Mouse (Mus musculus): ENCODE measurements around the gene Cdh13. TPM values are rescaled to one million over a fixed set of nuclear protein-coding genes. Genes with fewer than 3 reads are reported as not detected.

Cdh13 gene
- polyA plus RNA-seq, 1 experiment from 2014 or later, result 0.53 TPM

GRCm38 (mm10) chr8:118713596-118713995 lies 430.1 kb downstream of the Cdh13 start:
- Histone ChIP-seq H3K27me3 (ENCODE audit: insufficient read depth, low read length) (no peaks in the 10 kb centered on the region), H3K27ac (ENCODE audit: low read depth) (no peak overlapping the region), H3K4me3 (ENCODE audit: low read depth, low read length) (no peak overlapping the region), H3K4me2 (ENCODE audit: low read depth, low read length) (no peak overlapping the region), H3K9me3 (ENCODE audit: low read length) (peaks cover 4% of the 10 kb centered on the region; the same call in 1 of the 2 replicates), H3K36me3 (replicated peaks; ENCODE audit: insufficient read depth, low read length) (no peaks in the 10 kb centered on the region), H3K9ac (replicated peaks) (no peak overlapping the region), H3K4me1 (ENCODE audit: insufficient read depth) (no peaks in the 10 kb centered on the region)
- DNase-seq (no peak), ATAC-seq (no peak)
- WGBS (ENCODE audit: insufficient replicate concordance), result 52% methylated on average over 3 of the region's 3 CpGs
- TF ChIP-seq CTCF (IDR thresholded peaks at IDR 0.05; ENCODE audit: low read depth) (no peak), EP300 (IDR thresholded peaks at IDR 0.05; ENCODE audit: low read depth) (no peak)

DNA sequence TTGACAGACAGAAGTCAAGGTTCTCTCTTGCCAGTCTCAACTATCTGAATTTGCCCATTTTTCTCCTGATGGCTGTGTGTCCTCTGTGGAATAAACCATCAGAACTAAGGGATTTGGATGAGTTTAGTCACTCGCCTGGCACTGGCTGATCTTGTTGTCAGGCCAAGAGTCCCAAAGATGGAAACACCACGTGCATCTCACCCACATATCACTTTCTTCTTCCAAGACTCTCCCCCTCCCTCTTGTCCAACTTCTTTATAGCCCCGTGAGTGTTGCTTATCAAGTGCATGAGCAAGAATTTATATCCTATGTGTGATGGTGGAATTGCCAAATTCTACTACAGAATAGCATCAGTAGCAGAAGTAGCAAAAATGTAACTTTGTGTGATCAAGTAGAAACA lies 439.4 kb downstream of the Cdh13 start:
- Histone ChIP-seq H3K36me3 (replicated peaks; ENCODE audit: insufficient read depth, low read length) (no peaks in the 10 kb centered on the region), H3K27ac (ENCODE audit: low read depth) (no peak overlapping the region), H3K4me3 (ENCODE audit: low read depth, low read length) (no peak overlapping the region), H3K4me2 (ENCODE audit: low read depth, low read length) (no peak overlapping the region), H3K9me3 (ENCODE audit: low read length) (peaks cover 3% of the 10 kb centered on the region; the same call in 1 of the 2 replicates), H3K27me3 (ENCODE audit: insufficient read depth, low read length) (no peaks in the 10 kb centered on the region), H3K9ac (replicated peaks) (no peak overlapping the region), H3K4me1 (ENCODE audit: insufficient read depth) (no peaks in the 10 kb centered on the region)
- ATAC-seq, result no peak
- no peak for DNase-seq
- TF ChIP-seq CTCF (IDR thresholded peaks at IDR 0.05; ENCODE audit: low read depth) (no peak), EP300 (IDR thresholded peaks at IDR 0.05; ENCODE audit: low read depth) (no peak)
- 56% methylated on average over 3 of the region's 3 CpGs for WGBS (ENCODE audit: insufficient replicate concordance)

- ATAC-seq (no peak), DNase-seq (no peak)
- no peaks in the 10 kb centered on the region for H3K4me1 ChIP-seq (ENCODE audit: insufficient read depth)
- no peak overlapping the region for H3K9ac ChIP-seq (replicated peaks)
- WGBS (ENCODE audit: insufficient replicate concordance), result 91% methylated on average over 5 of the region's 5 CpGs
- no peak for TF ChIP-seq EP300 (IDR thresholded peaks at IDR 0.05; ENCODE audit: low read depth)
- no peak for TF ChIP-seq CTCF (IDR thresholded peaks at IDR 0.05; ENCODE audit: low read depth)
- no peaks in the 10 kb centered on the region for H3K36me3 ChIP-seq (replicated peaks; ENCODE audit: insufficient read depth, low read length)
- H3K4me2 ChIP-seq (ENCODE audit: low read depth, low read length), result no peak overlapping the region
- H3K27ac ChIP-seq (ENCODE audit: low read depth), result no peak overlapping the region
- H3K9me3 ChIP-seq (ENCODE audit: low read length), result peaks cover 3% of the 10 kb centered on the region; the same call in 1 of the 2 replicates
- no peaks in the 10 kb centered on the region for H3K27me3 ChIP-seq (ENCODE audit: insufficient read depth, low read length)
- no peak overlapping the region for H3K4me3 ChIP-seq (ENCODE audit: low read depth, low read length)
Measured at GRCm38 (mm10) chr8:118725651-118726050, 442.1 kb downstream of the Cdh13 start.

- H3K4me3 ChIP-seq (ENCODE audit: low read depth, low read length), result no peak overlapping the region
- no peaks in the 10 kb centered on the region for H3K4me1 ChIP-seq (ENCODE audit: insufficient read depth)
- WGBS (ENCODE audit: insufficient replicate concordance), result 73% methylated on average over 5 of the region's 5 CpGs
- peaks cover 3% of the 10 kb centered on the region; the same call in 1 of the 2 replicates for H3K9me3 ChIP-seq (ENCODE audit: low read length)
- TF ChIP-seq CTCF (IDR thresholded peaks at IDR 0.05; ENCODE audit: low read depth) (no peak), EP300 (IDR thresholded peaks at IDR 0.05; ENCODE audit: low read depth) (no peak)
- ATAC-seq (no peak), DNase-seq (no peak)
- no peak overlapping the region for H3K4me2 ChIP-seq (ENCODE audit: low read depth, low read length)
- H3K36me3 ChIP-seq (replicated peaks; ENCODE audit: insufficient read depth, low read length), result no peaks in the 10 kb centered on the region
- no peaks in the 10 kb centered on the region for H3K27me3 ChIP-seq (ENCODE audit: insufficient read depth, low read length)
- H3K9ac ChIP-seq (replicated peaks), result no peak overlapping the region
- H3K27ac ChIP-seq (ENCODE audit: low read depth), result no peak overlapping the region
Measured at GRCm38 (mm10) chr8:118741781-118742180, 458.2 kb downstream of the Cdh13 start.

DNA sequence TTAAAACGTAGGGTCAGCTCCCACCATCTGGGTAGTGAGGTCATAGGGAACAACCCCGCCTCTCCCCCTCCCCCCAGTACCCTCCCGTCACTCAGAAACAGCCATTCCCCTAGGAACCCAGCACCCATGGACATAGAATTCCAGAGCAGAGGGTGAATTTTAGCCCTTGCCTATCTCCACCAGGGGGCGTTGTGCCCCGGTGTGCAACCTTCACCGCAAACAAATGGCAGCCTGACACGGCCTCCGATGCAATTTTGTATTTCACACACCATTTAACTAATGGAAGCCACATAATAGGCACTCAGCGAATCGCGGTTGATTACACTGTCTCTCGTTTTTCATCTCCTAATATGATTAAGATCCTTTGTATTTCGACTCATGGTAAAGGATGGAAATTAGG lies 461.5 kb downstream of the Cdh13 start:
- Histone ChIP-seq H3K9me3 (ENCODE audit: low read length) (peaks cover 4% of the 10 kb centered on the region; the same call in 1 of the 2 replicates), H3K9ac (replicated peaks) (no peak overlapping the region), H3K27me3 (ENCODE audit: insufficient read depth, low read length) (no peaks in the 10 kb centered on the region), H3K27ac (ENCODE audit: low read depth) (no peak overlapping the region), H3K36me3 (replicated peaks; ENCODE audit: insufficient read depth, low read length) (no peaks in the 10 kb centered on the region), H3K4me1 (ENCODE audit: insufficient read depth) (no peaks in the 10 kb centered on the region), H3K4me3 (ENCODE audit: low read depth, low read length) (no peak overlapping the region), H3K4me2 (ENCODE audit: low read depth, low read length) (no peak overlapping the region)
- WGBS (ENCODE audit: insufficient replicate concordance), result 83% methylated on average over 13 of the region's 13 CpGs
- no peak for ATAC-seq
- TF ChIP-seq CTCF (IDR thresholded peaks at IDR 0.05; ENCODE audit: low read depth) (no peak), EP300 (IDR thresholded peaks at IDR 0.05; ENCODE audit: low read depth) (no peak)
- no peak for DNase-seq

- Histone ChIP-seq H3K9ac (replicated peaks) (no peak overlapping the region), H3K27me3 (ENCODE audit: insufficient read depth, low read length) (no peaks in the 10 kb centered on the region), H3K4me3 (ENCODE audit: low read depth, low read length) (no peak overlapping the region), H3K36me3 (replicated peaks; ENCODE audit: insufficient read depth, low read length) (no peaks in the 10 kb centered on the region), H3K9me3 (ENCODE audit: low read length) (peaks cover 4% of the 10 kb centered on the region; the same call in 1 of the 2 replicates), H3K27ac (ENCODE audit: low read depth) (no peak overlapping the region), H3K4me2 (ENCODE audit: low read depth, low read length) (no peak overlapping the region), H3K4me1 (ENCODE audit: insufficient read depth) (no peaks in the 10 kb centered on the region)
- TF ChIP-seq EP300 (IDR thresholded peaks at IDR 0.05; ENCODE audit: low read depth), result no peak
- no peak for TF ChIP-seq CTCF (IDR thresholded peaks at IDR 0.05; ENCODE audit: low read depth)
- DNase-seq (no peak), ATAC-seq (no peak)
- 91% methylated on average over 21 of the region's 21 CpGs for WGBS (ENCODE audit: insufficient replicate concordance)
Measured at GRCm38 (mm10) chr8:118748041-118748604, 464.6 kb downstream of the Cdh13 start.

Data from liver, postnatal 0 days (tissue).